Mouse (Mus musculus): ENCODE measurements around the gene Crebl2.
A peak's percentile ranks its signal among the peaks of the same experiment; 100 is the strongest.

Crebl2 gene

DNA sequence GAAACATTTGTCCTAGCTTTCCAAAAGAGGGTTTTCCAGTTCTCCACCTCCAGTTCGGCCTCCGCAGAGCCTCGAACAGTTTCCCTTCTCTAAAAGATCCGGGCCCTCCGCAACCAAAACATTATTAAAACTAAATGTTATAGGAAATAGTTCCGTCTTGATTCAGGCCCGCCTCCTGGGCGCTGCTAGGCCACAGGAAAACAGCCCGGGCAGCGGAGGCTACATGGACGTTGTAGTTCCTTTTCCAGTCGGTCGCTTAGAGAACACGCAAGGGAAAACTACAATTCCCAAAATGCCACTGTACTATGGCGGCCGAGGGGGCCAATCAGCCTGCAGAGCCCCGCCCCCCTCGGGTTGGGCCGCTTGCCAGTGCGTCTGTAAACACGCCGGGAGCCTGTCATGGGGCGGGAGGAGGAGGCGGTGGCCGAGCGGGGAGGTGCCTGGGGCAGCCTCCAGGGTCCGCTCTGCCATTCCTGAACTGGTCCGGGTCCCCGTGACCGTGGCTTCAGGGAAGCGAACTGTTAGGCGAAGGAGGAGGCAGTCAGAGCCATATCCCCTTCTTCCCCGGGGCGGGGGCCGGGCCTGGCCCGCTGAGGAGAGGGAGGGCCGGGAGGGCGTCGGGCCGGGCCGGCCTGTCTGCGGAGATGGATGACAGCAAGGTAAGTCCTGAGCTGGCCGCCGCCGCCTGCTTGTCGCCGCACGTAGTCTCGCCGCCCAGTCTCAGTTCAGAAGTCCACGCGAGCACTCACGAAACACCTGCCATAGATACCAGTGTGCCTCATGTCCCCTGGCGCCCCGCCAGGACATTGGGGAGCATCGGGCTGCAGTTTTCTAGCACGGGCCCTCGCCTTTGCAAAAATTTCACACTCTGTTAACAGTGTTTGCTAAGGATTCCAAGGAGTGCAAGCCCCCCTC is at the start of gene Crebl2:
Gene Crebl2, plus strand, starts transcription at position 369 of the 915 bp plus-strand sequence.
- peak; percentile 97 for DNase-seq (ENCODE audit: low read depth, low spot score)

- DNase-seq (ENCODE audit: low read depth, low spot score) = no peak
Measured at GRCm38 (mm10) chr6:134781494-134781913, 48.5 kb upstream of the Crebl2 start.

DNA sequence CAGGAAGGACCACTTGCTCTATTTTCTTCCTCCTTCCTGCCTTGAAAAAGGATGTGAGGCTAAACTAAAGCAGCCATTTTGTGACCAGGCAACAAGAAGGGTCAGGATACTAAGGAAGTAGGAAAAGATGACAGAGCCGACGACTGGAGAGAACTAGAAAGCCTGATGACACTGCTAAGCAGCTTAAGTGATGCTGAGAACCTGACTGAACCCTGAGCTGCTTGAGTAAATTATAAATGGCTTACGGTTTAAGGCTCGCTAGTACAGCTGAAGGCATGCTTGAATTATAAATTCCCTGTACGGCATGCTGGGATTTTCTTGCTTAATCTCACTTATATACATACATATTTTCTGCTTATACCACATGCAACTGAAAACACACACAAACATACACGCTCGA is 47.1 kb upstream of the Crebl2 start:
- no peak for DNase-seq (ENCODE audit: low read depth, low spot score)

DNA sequence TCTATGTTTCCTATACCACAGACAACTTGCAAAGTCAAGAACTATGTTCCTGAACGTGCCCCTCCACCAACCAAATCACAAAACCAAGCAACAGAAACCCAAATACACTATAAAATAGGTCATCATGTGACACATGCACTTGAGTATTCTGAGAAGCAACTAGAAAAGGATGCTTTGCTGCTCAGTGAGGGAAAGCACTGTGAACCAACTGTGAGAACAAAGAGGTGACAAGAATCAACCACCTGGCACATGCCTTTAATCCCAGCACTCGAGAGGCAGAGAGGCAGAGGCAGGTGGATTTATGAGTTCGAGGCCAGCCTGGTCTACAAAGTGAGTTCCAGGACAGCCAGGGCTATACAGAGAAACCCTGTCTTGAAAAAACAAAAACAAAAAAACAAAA is 43.5 kb upstream of the Crebl2 start:
- no peak for DNase-seq (ENCODE audit: low read depth, low spot score)

DNA sequence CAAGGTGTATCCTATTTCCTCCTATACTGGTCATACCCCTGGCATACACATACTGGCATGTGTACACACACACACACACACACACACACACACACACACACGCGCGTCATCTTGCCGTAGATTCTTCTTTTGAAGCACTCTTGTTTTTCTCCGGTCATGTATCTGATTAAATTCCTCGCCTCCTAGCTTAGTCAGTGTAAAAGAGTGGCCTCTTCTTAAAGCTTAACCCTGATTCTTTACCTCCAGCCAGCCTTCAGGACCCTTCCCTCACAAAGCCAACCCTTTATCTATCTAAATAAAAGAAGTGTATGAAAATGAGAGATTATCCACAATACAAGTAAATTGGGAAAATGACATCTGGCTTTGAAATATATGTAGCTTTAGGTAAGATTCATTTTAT is 40.9 kb upstream of the Crebl2 start:
- no peak for DNase-seq (ENCODE audit: low read depth, low spot score)

DNA sequence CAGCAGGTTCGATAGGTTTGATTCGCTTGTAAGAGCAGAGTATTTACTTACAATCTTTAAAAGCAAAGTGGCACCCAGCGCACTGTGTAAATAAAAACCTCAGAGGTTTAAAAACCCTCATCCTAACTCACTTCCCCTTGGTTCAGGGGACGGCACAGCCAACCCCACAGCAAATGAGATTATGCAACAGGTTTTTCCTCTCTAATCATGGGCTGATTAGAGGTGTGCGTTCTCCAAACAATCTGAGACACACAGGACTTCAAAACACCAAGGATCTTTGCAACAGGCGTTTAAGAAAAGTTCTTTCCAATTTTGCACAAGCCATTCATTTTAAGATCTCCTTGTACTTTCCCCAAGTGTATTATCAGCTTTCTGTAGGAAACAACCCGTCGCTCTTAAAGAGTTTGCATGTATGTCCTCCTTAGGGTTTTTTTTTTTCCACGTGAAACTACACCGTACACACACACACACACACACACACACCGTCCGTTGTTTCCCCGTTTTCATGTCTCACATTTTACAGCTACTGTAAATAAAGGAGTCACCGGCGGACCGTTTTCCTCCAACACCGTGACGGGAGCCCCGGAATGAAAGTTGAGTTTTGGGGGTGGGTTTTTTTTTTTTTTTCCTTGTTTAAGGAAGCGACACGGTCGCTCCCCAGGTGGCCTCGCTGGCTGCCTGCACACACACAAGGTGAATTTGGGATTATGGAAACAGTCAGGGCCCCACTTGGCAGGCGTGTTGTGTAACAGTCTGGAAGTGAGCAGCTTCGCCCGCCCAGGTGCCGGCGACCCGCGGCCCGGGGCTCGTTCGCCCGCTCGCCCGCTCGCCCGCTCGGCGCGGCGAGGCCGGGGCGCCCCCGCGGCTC is 38.5 kb upstream of the Crebl2 start:
- no peak for DNase-seq (ENCODE audit: low read depth, low spot score)

- peak; percentile 62 for DNase-seq (ENCODE audit: low read depth, low spot score)
Measured at GRCm38 (mm10) chr6:134792141-134793045, 37.6 kb upstream of the Crebl2 start, which contains the start of gene Dusp16. TSS of gene Dusp16 (minus strand) at chr6:134792625.

DNA sequence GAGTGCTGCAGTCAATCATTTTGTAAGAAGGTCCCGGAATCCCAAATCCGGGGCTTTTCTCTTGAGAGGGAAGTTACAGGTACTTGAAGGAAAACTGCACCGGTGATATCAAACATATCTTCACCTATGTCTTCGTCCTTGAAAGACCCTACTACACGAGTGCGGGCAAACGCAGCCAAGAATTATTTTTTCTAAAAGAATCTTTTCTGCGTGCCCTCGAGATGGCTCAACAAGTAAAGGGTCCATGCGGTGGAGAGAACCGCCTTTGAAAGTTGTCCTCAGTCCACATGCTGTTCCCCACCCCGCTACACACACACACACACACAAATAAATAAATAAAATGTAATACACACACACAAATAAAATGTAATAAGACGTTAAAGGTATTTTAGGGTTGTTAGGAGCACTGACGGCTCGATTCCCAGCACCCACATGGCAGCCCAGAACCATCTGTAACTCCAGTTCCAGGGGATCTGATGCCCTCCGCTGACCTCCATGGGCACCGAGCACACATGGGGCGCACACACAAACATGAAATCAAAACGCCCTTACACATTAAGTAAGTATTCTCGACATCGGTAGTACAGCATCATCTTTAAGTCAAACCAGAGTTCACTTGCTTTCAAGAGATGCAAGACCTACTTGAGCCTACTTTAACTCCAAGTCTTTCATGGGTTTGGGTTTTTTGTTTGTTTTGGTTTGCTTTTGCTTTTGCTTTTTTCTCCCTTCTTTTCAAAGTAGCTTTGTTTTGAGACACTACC is 36.7 kb upstream of the Crebl2 start:
- no peak for DNase-seq (ENCODE audit: low read depth, low spot score)

DNA sequence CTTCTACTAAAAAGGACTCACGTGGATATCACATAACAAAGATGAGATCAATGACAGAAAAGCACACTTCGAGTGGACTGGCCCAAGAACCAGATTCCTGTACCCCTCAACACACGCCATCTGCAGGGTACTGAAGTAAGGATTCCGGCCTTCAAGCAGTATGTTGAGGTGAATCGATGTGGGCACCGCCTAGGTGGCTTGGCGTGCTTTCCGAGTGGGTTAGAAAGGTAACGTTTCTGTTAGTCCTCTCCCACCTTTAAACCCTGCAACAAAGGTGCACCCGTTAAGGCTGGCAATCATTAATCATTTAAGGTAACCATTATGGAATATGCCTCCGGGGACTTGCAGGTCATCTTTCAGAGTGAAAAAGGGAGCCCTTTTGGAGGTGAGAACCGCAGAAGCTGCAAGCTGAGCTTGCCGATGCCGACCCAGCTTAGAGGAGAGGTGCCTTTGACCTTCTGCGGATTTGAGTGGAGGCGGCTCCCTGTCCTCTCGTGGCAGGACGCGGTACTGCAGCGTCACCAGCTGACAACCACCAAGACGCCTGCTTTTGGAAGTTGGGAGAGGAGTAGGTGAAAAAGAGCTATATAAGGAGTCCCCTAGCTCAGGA is 35.9 kb upstream of the Crebl2 start:
- peak; percentile 62 for DNase-seq (ENCODE audit: low read depth, low spot score)

DNA sequence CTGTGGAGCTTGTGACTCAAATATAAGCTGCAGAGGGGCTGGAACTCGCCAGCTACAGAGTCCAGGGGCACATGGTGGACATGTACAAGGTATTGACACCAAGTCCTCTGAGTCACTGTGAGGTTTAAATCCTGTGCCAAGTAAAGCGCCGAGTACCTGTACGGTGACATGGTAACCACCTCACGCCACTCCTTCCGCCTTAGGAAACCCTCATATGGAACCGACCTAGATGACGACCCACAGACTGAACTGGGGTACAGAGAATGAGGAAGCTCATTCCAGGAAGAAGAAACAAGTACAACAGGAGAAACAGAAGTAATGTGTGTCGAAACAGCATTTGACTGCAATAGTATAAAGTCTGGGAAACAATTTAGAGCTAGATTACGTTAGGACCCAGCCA is 33.7 kb upstream of the Crebl2 start:
- DNase-seq (ENCODE audit: low read depth, low spot score) = no peak

GRCm38 (mm10) chr6:134801483-134801882 is 28.5 kb upstream of the Crebl2 start:
- no peak for DNase-seq (ENCODE audit: low read depth, low spot score)

GRCm38 (mm10) chr6:134802641-134803043 is 27.3 kb upstream of the Crebl2 start:
- DNase-seq (ENCODE audit: low read depth, low spot score) = no peak

- no peak for DNase-seq (ENCODE audit: low read depth, low spot score)
Measured at GRCm38 (mm10) chr6:134804736-134805277, 25.1 kb upstream of the Crebl2 start.

DNA sequence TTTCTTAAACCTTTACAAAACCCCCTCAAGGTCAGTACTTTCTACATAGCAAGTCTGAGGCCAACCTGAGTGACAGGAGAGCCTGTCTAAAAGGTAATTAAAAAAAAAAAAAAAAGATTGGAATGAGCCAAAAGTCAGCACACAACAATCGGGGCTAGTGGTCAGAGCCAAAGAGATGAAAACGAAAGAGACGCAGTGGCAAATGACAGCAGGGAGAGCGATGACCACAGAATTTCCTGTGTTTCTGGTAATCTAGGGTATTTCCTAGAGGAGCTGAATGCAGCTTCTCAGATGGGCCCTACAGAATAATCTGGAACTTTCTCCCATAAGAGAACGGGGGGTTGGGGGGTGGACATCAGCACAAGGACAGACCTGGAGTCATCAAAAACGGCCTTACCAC is 23.8 kb upstream of the Crebl2 start:
- no peak for DNase-seq (ENCODE audit: low read depth, low spot score)

- DNase-seq (ENCODE audit: low read depth, low spot score) = no peak
Measured at GRCm38 (mm10) chr6:134807091-134807490, 22.9 kb upstream of the Crebl2 start.

DNA sequence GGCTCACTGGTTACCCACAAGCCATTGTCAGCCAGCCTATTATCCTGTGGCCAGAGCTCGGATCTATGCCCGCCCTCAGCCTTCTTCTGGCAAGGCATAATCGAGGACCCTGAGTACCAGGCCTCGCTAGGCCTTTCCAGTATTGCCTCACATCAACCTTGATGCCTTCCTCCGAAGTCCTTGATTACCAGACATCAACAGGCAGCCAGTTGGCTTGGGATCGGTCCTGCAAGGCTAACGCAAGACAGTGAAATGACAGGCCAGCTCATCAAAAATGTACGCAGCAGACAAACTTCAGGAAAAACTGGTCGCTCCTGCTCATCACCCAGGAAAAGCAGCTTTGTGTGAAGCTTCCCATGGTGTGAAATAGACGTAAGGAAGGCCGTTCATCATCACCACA is 22.2 kb upstream of the Crebl2 start:
- DNase-seq (ENCODE audit: low read depth, low spot score) = no peak

DNA sequence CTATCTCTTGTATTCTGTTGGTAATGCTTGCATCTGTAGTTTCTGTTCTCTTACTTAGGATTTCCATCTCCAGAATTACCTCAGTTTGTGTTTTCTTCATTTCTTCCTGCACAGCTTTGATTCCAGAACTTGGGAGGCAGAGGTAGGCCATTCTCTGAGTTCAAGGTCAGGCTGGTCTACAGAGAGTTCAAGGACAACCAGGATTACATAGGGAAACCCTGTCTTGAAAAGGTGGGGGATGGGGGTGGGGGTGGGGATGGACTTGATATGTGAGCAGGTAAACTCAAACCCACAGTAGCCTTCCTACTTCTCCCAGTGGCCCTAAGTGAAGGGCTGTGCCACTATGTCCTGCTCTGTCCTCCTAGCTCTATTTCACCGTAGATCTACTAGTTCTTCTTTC is 16.9 kb upstream of the Crebl2 start:
- DNase-seq (ENCODE audit: low read depth, low spot score) = no peak

GRCm38 (mm10) chr6:134817051-134817928 is 12.7 kb upstream of the Crebl2 start:
- DNase-seq (ENCODE audit: low read depth, low spot score) = no peak

- no peak for DNase-seq (ENCODE audit: low read depth, low spot score)
Measured at GRCm38 (mm10) chr6:134819741-134820140, 10.2 kb upstream of the Crebl2 start.
